Mouse (Mus musculus) forebrain, embryonic 16.5 days (tissue): ENCODE data around the gene Dnaaf3. TPM values are rescaled to one million over a fixed set of nuclear protein-coding genes. Genes with fewer than 3 reads are reported as not detected.
"Not testable (repeated sequence)": the region's sequence is repeated elsewhere in the genome, so short reads cannot be mapped to it uniquely, and the experiment has no call there.

Source experiments
- ATAC-seq: fragments of 200-750 bp; cut with Nextera tagmentation; 2 replicates; pipeline ENCODE4 v1.8.0; 2017; ENCODE audit warnings: mild to moderate bottlenecking, moderate library complexity
- H3K27ac ChIP-seq: fragments of 300-500 bp; sonication (generic); 2 replicates; pipeline ENCODE4 v1.5.1; 2014; ENCODE audit warnings: low read length, control low read depth
- H3K27me3 ChIP-seq: fragments of 300-500 bp; sonication (generic); replicated peaks from 2 replicates; pipeline ENCODE4 v1.6.1; 2014; ENCODE audit warnings: low read length; ENCODE audit not compliant: control insufficient read depth, insufficient read depth
- H3K36me3 ChIP-seq: fragments of 300-500 bp; sonication (generic); 2 replicates; pipeline ENCODE4 v1.6.1; 2014; ENCODE audit not compliant: control insufficient read depth, insufficient read depth
- H3K4me1 ChIP-seq: fragments of 300-500 bp; sonication (generic); replicated peaks from 2 replicates; pipeline ENCODE4 v1.6.1; 2014; ENCODE audit warnings: low read length; ENCODE audit not compliant: control insufficient read depth, insufficient read depth
- H3K4me2 ChIP-seq: fragments of 300-500 bp; sonication (generic); 2 replicates; pipeline ENCODE4 v1.6.1; 2014; ENCODE audit warnings: mild to moderate bottlenecking, low read length, control low read depth
- H3K4me3 ChIP-seq: fragments of 300-500 bp; sonication (generic); replicated peaks from 2 replicates; pipeline ENCODE4 v1.5.1; 2014; ENCODE audit warnings: mild to moderate bottlenecking, low read length, control low read depth
- H3K9ac ChIP-seq: fragments of 300-500 bp; sonication (generic); replicated peaks from 2 replicates; pipeline ENCODE4 v1.6.1; 2014; ENCODE audit warnings: low read depth, low read length, control low read depth
- H3K9me3 ChIP-seq: fragments of 300-500 bp; sonication (generic); 2 replicates; pipeline ENCODE4 v1.6.1; 2016; ENCODE audit warnings: low read length; ENCODE audit not compliant: control insufficient read depth
- WGBS: fragments of 180-500 bp; shearing (Covaris S2); extraction: QIAGEN DNeasy Blood & Tissue Kit; methylation state at CpG from one replicate; pipeline ENCODE4 v1.1.7; 2014; 5-methylcytosine and 5-hydroxymethylcytosine counted together
- polyA plus RNA-seq: library from polyadenylated mRNA; unstranded; fragments of >200 nt; fragmentation: Nextera tagmentation; extraction: Ambion mirVana; gene quantifications from 2 replicates; pipeline ENCODE4 v1.2.1, GENCODE M21; 2015

Dnaaf3 gene
- polyA plus RNA-seq, result 1.4 and 1.6 TPM in 2 replicates

- Histone ChIP-seq H3K27me3 (peaks cover 4% of the 10 kb centered on the region; the same call in 1 of the 2 replicates), H3K27ac (no peak within 1 kb of the TSS), H3K4me1 (0 out of 2 replicates have a peak, but pooled peaks cover 3% of the 10 kb centered on the region), H3K9ac (0 out of 2 replicates have a peak within 1 kb of the TSS, but pooled peaks have one; percentile 10), H3K4me3 (peak within 1 kb of the TSS; percentile 26), H3K36me3 (no peaks in the 10 kb centered on the region), H3K4me2 (peak within 1 kb of the TSS; percentile 45), H3K9me3 (no peaks in the 10 kb centered on the region)
- WGBS, result 1% methylated on average over 28 of the region's 28 CpGs
- ATAC-seq, result peak; percentile 76
These were observed at the start of gene Dnaaf3 for GRCm38 (mm10) chr7:4532005-4532729. Dnaaf3 (minus strand) TSS chr7:4532453.

- H3K9ac ChIP-seq, H3K27ac ChIP-seq, H3K36me3 ChIP-seq, ATAC-seq, H3K27me3 ChIP-seq, H3K4me2 ChIP-seq, H3K4me3 ChIP-seq, H3K9me3 ChIP-seq, H3K4me1 ChIP-seq: not testable (repeated sequence)
- 92% methylated on average over 3 of the region's 3 CpGs for WGBS
These were observed 49.2 kb upstream of the Dnaaf3 start for GRCm38 (mm10) chr7:4581481-4581880.

GRCm38 (mm10) chr7:4572361-4572760 is 40.1 kb upstream of the Dnaaf3 start:
- not testable (repeated sequence) for H3K4me3 ChIP-seq, H3K27ac ChIP-seq, ATAC-seq, H3K4me2 ChIP-seq, H3K4me1 ChIP-seq, H3K36me3 ChIP-seq, H3K27me3 ChIP-seq, H3K9ac ChIP-seq, H3K9me3 ChIP-seq
- WGBS, result 74% methylated on average over 2 of the region's 2 CpGs

DNA sequence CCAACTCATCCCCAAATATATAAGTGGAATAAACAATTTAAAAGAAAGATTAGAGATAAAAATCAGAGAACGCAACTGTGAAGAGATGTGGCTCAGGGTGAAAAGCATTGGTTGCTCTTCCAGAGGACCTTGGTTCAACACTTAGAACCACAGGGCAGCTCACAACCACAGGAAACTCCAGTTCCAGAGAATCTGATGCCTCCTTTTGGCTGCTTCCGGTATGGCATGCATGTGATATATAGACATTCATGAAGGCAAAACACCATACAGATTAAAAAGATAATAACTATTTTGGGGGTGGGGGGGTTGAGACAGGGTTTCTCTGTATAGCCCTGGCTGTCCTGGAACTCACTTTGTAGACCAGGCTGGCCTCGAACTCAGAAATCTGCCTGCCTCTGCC is 30.4 kb upstream of the Dnaaf3 start:
- ATAC-seq, result no peak
- Histone ChIP-seq H3K9me3 (no peaks in the 10 kb centered on the region), H3K9ac (no peak overlapping the region), H3K4me1 (no peaks in the 10 kb centered on the region), H3K36me3 (no peaks in the 10 kb centered on the region), H3K4me3 (no peak overlapping the region), H3K27me3 (no peaks in the 10 kb centered on the region), H3K27ac (no peak overlapping the region), H3K4me2 (no peak overlapping the region)
- 93% methylated on average over 3 of the region's 3 CpGs for WGBS

- ATAC-seq, result peak; percentile 35
- H3K9ac ChIP-seq, result no peak overlapping the region
- 68% methylated on average over 6 of the region's 6 CpGs for WGBS
These were observed 24.9 kb upstream of the Dnaaf3 start for GRCm38 (mm10) chr7:4557167-4557560.

DNA sequence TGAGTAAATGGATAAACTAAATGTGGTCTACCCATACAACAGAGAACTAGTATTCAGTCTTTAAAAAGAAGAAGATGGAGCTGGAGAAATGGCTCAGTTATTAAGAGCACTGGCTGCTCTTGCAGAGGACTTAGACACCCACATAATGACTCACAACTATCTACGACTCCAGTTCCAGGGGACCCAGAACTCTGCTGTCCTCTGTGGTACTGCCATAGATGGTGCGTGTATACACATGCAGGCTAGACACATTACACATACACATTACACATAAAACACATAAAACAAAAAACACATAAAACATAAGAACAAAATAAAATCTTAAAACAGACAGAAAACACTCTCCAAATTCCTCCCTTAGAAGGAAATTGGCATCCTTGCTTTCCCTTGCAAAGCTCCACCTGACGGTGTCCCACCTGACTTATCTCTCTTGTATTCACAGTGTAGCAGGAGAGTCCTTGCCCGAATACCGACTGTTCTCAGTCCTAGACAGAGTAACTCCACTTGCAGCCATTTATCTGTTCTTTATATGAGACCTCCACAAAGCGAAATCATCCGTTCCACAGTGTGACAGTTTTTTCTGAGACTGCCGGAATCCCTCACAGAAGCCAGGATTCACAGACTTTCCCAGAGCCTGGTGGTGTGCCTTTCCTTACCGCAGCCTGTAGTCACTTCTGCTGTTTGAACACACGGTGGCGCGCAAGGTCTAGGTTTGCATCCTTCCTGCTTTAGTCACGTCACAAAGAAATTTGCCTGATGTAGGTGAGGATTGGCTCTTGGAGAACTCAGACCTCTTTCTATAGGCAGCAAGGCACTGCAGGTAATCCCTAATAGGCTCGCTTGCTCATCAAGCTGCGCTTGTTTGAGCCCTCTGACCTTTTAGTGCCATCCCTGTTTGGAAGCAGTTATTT is 24.3 kb upstream of the Dnaaf3 start:
- Histone ChIP-seq H3K4me2 (peak overlapping the region; percentile 40), H3K4me1 (no peaks in the 10 kb centered on the region), H3K9me3 (no peaks in the 10 kb centered on the region), H3K27ac (no peak overlapping the region), H3K9ac (no peak overlapping the region; the same call in 1 of the 2 replicates), H3K4me3 (no peak overlapping the region; the same call in 1 of the 2 replicates), H3K27me3 (peaks cover 2% of the 10 kb centered on the region; the same call in 1 of the 2 replicates), H3K36me3 (no peaks in the 10 kb centered on the region)
- peak; percentile 95 for ATAC-seq
- 24% methylated on average over 15 of the region's 15 CpGs for WGBS

More at GRCm38 (mm10) chr7:4557167-4557560, 24.9 kb upstream of the Dnaaf3 start:
- Histone ChIP-seq H3K27ac (no peak overlapping the region), H3K9me3 (no peaks in the 10 kb centered on the region), H3K4me3 (no peak overlapping the region; the same call in 1 of the 2 replicates), H3K36me3 (no peaks in the 10 kb centered on the region), H3K4me1 (no peaks in the 10 kb centered on the region), H3K4me2 (peak overlapping the region; percentile 40), H3K27me3 (peaks cover 2% of the 10 kb centered on the region; the same call in 1 of the 2 replicates)

DNA sequence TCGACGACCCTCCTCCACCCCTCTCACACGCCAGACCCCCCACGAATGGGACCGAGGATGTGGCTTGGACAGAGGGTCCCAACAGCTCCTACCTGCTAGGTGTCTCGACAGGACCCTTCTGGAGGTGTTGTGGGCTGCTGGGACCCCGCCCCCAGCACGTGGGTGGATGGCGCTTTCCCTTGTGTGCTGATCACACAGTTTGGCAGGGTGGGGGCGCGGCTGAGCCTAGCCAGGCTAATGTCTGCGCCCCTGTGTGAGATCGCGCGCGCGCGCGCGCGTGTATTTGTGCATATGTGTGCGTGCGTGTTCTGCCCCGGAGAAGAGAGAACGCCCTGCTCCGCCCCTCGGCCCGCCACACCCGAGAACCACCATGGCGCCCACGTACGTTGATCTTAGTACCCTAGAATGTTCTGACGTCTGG is 15.0 kb upstream of the Dnaaf3 start, which contains the start of gene Syt5:
Syt5 (minus strand) TSS at position 321 of the 421 bp plus-strand sequence.
- H3K27me3 ChIP-seq, result no peaks in the 10 kb centered on the region
- no peaks in the 10 kb centered on the region for H3K9me3 ChIP-seq
- peak within 1 kb of the TSS; percentile 55 for H3K4me3 ChIP-seq
- H3K4me2 ChIP-seq, result peak within 1 kb of the TSS; percentile 81
- peak within 1 kb of the TSS; percentile 91 for H3K27ac ChIP-seq
- H3K4me1 ChIP-seq, result peaks cover 12% of the 10 kb centered on the region
- WGBS, result 4% methylated on average over 33 of the region's 33 CpGs
- H3K36me3 ChIP-seq, result no peaks in the 10 kb centered on the region
- peak; percentile 81 for ATAC-seq
- peak within 1 kb of the TSS; percentile 77 for H3K9ac ChIP-seq

DNA sequence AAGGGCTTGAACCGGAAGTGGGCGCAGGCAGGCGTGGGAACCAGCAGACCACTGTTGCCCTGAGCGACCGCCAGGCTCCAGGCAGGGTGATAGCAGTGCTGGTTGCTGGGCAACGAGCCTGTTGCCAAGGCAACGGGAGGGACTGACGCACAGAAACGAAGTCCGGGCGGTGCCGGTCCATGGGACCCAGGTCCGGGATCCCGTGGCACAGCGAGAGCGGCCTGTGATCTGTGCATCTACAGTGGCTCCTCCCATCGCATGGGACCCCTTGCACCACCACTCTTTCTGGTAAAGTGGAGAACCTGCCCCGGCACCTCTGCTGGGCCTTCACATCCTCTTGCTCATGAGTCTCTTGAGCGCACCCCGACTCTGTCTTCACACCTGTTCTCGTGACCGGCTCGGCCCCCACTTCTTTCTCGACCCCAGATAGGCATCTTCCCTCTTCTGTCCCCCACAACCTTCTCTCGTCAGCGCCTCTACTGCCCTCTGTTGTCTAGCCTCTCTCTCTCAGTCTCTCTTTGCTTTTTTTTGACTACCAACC is 14.4 kb upstream of the Dnaaf3 start:
- WGBS, result under 1% methylated on average over 26 of the region's 26 CpGs
- H3K9me3 ChIP-seq, result no peaks in the 10 kb centered on the region
- peak overlapping the region; percentile 55 for H3K4me3 ChIP-seq

More for the DNA sequence above, 14.4 kb upstream of the Dnaaf3 start:
- Histone ChIP-seq H3K27ac (peak overlapping the region; percentile 91), H3K4me1 (peaks cover 12% of the 10 kb centered on the region), H3K9ac (peak overlapping the region; percentile 77), H3K4me2 (peak overlapping the region; percentile 81), H3K36me3 (peaks cover 5% of the 10 kb centered on the region; the same call in 1 of the 2 replicates), H3K27me3 (no peaks in the 10 kb centered on the region)
- ATAC-seq, result peak; percentile 85
